Mouse (Mus musculus) megakaryocyte, adult 5-6 weeks (primary cell): ENCODE measurements around the gene Hoxd11. TPM values are rescaled to one million over a fixed set of nuclear protein-coding genes. Genes with fewer than 3 reads are reported as not detected.

Source experiments
- ATAC-seq: 2 replicates; pipeline ENCODE4 v1.8.0; 2016; ENCODE audit warnings: mild to moderate bottlenecking, inconsistent platforms; ENCODE audit not compliant: poor library complexity, severe bottlenecking
- total RNA-seq, 2 experiments: library from RNA; stranded (forward) in 1 of 2; stranded (reverse) in 1 of 2; fragments of 153-499, 151-499 nt in 1 of 2; fragments of 221-1000, 200-1000 nt in 1 of 2; gene quantifications; 2 replicates each; pipeline versions ENCODE4 v1.2.3 to v1.2.4; 2015 to 2017

Gene Hoxd11
- total RNA-seq, 2 experiments from 2014 or later, result not detected

- ATAC-seq, result no peak
These were observed 47.7 kb downstream of the Hoxd11 start for GRCm38 (mm10) chr2:74726973-74727639.

- no peak for ATAC-seq
These were observed 48.4 kb downstream of the Hoxd11 start for GRCm38 (mm10) chr2:74727640-74728302.

- no peak for ATAC-seq
These were observed 48.9 kb downstream of the Hoxd11 start for GRCm38 (mm10) chr2:74728303-74728680.

GRCm38 (mm10) chr2:74730331-74730730, 51.0 kb downstream of the Hoxd11 start:
- no peak for ATAC-seq

GRCm38 (mm10) chr2:74731055-74731454, 51.7 kb downstream of the Hoxd11 start:
- no peak for ATAC-seq

GRCm38 (mm10) chr2:74731799-74732512, 52.6 kb downstream of the Hoxd11 start:
- ATAC-seq, result no peak

- no peak for ATAC-seq
These were observed 53.4 kb downstream of the Hoxd11 start for GRCm38 (mm10) chr2:74732513-74733316.

GRCm38 (mm10) chr2:74733317-74733661, 53.9 kb downstream of the Hoxd11 start:
- ATAC-seq, result no peak

GRCm38 (mm10) chr2:74733765-74734164, 54.4 kb downstream of the Hoxd11 start:
- ATAC-seq, result no peak

GRCm38 (mm10) chr2:74734451-74734850, 55.1 kb downstream of the Hoxd11 start:
- ATAC-seq, result no peak

GRCm38 (mm10) chr2:74734996-74735811, 55.8 kb downstream of the Hoxd11 start:
- no peak for ATAC-seq

- ATAC-seq, result no peak
These were observed 56.7 kb downstream of the Hoxd11 start for GRCm38 (mm10) chr2:74735851-74736687.

Other genes with a start within 250 kb of the Hoxd11 start
- 31.9 and 33.1 TPM in 2 replicates for gene Lnpk, start 100.1 kb upstream of the Hoxd11 start, total RNA-seq (2015)
- gene Lnpk, start 100.1 kb upstream of the Hoxd11 start, total RNA-seq (2017), result 33.2 and 44.9 TPM in 2 replicates
- gene Evx2, start 20.0 kb upstream of the Hoxd11 start, total RNA-seq (2015), result not detected in 2 replicates
- not detected in 2 replicates for gene Evx2, start 20.0 kb upstream of the Hoxd11 start, total RNA-seq (2017)
- gene Hoxd13, start 11.2 kb upstream of the Hoxd11 start, total RNA-seq (2015), result not detected in 2 replicates
- gene Hoxd13, start 11.2 kb upstream of the Hoxd11 start, total RNA-seq (2017), result not detected in 2 replicates
- gene Hoxd12, start 4.5 kb upstream of the Hoxd11 start, total RNA-seq (2015), result not detected in 2 replicates
- gene Hoxd12, start 4.5 kb upstream of the Hoxd11 start, total RNA-seq (2017), result not detected in 2 replicates
- gene Hoxd10, start 12.4 kb downstream of the Hoxd11 start, total RNA-seq (2015), result not detected in 2 replicates
- not detected in 2 replicates for gene Hoxd10, start 12.4 kb downstream of the Hoxd11 start, total RNA-seq (2017)
- not detected in 2 replicates for gene Hoxd9, start 18.2 kb downstream of the Hoxd11 start, total RNA-seq (2015)
- gene Hoxd9, start 18.2 kb downstream of the Hoxd11 start, total RNA-seq (2017), result not detected in 2 replicates
- gene Hoxd8, start 25.1 kb downstream of the Hoxd11 start, total RNA-seq (2015), result not detected in 2 replicates
- gene Hoxd8, start 25.1 kb downstream of the Hoxd11 start, total RNA-seq (2017), result not detected in 2 replicates
- gene Hoxd3, start 32.4 kb downstream of the Hoxd11 start, total RNA-seq (2015), result not detected in 2 replicates
- gene Hoxd3, start 32.4 kb downstream of the Hoxd11 start, total RNA-seq (2017), result 0.26 TPM in 1 of 2 replicates, not detected in the other
- not detected in 2 replicates for gene Hoxd4, start 32.4 kb downstream of the Hoxd11 start, total RNA-seq (2015)
- not detected in 2 replicates for gene Hoxd4, start 32.4 kb downstream of the Hoxd11 start, total RNA-seq (2017)
- gene Gm28230, start 47.2 kb downstream of the Hoxd11 start, total RNA-seq (2015), result not detected in 2 replicates
- gene Gm28230, start 47.2 kb downstream of the Hoxd11 start, total RNA-seq (2017), result not detected in 2 replicates
- gene Hoxd1, start 83.4 kb downstream of the Hoxd11 start, total RNA-seq (2015), result not detected in 2 replicates
- gene Hoxd1, start 83.4 kb downstream of the Hoxd11 start, total RNA-seq (2017), result not detected in 2 replicates
- gene Mtx2, start 146.2 kb downstream of the Hoxd11 start, total RNA-seq (2015), result 51.5 and 56.0 TPM in 2 replicates
- 13.4 and 15.6 TPM in 2 replicates for gene Mtx2, start 146.2 kb downstream of the Hoxd11 start, total RNA-seq (2017)